Mouse (Mus musculus) lung, postnatal 36 days (tissue): ENCODE measurements around the gene Gm36079.
A peak's percentile ranks its signal among the peaks of the same experiment; 100 is the strongest.
"Not testable (repeated sequence)": the region's sequence is repeated elsewhere in the genome, so short reads cannot be mapped to it uniquely, and the experiment has no call there.

Source experiments
- DNase-seq: peaks from one replicate; pipeline ENCODE4 v3.0.0; 2022; ENCODE audit warnings: mixed read lengths

The Gm36079 gene

DNA sequence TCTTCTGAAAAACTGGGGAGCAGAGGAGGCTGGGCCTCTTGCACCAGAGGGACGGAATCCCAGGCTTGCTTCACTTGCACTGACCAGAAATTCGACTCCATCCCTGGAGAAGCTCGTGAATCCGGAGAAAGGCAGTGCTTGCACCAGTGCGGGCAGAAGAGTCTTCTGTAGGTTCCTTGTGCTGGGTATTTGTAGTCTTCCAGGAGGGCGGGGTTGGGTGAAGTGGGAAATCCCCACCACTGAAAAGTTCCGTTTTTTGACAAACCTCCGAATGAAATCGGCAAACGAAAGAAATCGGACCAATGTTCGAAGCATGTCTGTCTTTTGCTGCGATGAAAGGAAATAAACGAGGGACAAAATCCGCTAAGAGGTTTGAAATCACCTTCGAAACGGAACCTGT is at the start of gene Gm36079:
Gene Gm36079, minus strand, starts transcription at position 101 of the 400 bp plus-strand sequence.
- DNase-seq = not testable (repeated sequence)

DNA sequence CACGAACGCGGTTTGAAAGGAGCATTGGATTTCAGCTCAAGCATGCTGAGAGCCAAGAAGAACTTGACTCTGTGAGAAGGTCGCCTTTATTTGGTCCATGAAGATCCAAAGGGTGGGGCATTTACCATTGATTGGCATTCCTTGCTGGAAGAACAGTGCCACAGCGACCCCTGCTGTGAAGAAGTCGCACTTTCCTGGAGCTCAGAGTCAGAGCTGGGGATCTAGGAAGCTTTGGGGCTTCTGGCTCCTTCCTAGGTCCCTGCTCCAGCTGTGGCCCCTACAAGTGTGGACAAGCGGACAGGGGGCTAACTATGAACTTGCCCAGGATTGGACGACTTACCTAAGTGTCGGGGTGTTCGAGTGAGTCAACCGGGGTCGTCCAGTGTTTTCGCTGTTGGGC is 44.1 kb upstream of the Gm36079 start:
- DNase-seq = not testable (repeated sequence)

DNA sequence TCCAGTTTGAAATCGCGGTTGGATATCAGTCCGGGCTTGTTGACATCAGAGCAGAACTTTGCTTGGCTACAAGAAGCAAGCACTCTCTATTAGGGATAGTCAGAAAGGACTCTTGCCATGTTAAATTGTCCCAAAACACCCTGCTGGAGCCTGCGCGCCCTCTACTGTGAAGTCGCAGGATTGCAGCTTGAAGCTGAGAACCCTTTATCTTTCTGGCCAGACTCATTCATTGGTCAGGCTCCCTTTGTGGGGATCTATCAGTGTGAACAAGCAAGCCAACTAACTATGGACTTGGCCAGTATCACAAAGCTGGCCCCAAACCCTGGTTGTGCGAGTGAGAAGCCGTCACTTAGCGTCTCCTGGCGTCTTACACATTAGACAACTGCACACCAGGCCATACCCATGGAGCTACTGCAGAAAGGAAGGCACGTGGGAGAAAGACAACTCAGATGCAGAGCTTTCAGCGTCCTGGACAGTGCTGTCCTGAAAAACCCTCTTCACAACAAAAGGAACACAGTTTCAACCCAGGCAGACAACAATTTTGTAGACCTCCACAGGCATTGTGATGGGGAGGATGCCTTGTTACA is 43.3 kb upstream of the Gm36079 start:
- DNase-seq = not testable (repeated sequence)

DNA sequence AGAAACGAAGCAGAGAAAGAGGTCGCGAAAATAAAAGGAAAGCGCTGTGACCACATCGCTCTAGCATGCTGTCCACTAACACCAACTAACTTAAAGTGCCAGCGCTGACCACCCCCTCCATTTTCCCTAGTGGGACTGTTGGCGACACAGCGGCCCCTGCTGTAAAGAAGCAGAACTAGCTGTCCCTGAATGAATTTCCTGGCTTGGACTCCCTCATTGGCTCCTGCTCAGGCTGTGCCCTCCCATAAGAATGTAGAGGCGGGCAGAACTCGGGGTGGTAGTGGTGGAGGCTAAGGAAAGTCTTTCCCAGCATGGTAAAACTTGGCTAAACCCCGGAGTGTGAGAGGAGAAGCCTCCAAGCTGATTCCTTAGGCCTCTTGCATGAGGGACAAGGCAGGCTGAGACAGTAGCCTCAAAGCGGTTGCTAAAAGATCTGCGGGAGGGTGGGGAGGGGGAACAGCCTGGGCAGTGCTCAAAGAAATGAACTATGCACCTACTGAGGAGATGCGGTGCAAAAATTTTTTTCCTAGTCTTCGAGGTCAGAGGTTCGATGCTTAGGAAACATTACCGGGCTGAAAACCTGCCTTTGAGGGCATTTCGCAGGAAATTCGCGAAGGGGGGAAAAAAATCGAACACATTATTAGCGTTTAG is 36.8 kb upstream of the Gm36079 start:
- DNase-seq = not testable (repeated sequence)

DNA sequence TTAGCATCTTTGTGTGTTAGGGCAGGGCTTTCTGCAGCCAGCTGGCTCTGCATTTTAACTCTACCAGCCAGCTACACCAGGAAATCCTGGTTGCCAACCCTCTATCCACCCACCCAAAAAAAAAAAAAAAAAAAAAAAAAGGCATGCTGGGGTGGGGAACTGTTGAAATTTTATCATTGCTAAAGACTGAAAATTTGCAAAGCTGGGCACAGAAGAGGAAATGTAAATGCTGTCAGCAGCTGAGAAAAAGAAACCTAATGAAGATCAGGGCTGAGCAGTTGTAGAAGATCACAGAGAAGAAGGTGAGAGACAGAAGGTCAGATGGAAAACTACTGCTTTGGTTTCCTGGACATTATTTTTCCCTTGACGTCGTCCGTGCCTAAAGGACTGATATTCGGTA is 36.1 kb upstream of the Gm36079 start:
- DNase-seq = not testable (repeated sequence)

DNA sequence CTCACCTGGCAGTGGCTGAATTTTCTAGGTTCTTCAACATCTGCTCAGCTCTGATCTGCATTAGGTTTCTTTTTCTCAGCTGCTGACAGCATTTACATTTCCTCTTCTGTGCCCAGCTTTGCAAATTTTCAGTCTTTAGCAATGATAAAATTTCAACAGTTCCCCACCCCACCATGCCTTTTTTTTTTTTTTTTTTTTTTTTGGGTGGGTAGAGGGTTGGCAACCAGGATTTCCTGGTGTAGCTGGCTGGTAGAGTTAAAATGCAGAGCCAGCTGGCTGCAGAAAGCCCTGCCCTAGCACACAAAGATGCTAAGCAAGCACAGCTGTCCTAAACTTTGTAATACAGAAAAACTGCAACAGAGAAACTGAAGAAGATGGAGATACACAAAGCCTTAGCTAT is 25.3 kb upstream of the Gm36079 start, which contains the start of gene Gm21188:
Gene Gm21188, minus strand, starts transcription at position 110 of the 400 bp plus-strand sequence.
- not testable (repeated sequence) for DNase-seq

DNA sequence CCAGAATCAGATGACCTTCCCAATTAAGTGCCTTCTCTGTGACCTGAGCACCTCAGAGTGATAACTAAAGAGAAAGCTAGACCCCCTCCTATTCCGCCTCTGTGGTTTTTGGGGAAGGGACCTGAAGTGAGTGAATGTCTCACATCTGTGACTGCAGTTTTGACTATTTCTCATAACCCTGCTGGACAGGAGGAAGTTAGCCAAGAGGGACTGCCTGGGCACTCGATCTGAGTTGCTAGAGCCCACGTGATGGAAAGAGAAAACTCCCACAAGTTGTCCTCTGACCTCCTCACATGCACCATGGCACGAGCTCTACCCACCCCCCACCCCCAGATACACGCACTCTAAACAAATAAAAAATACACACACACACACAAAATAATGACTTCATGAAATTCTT is 21.8 kb upstream of the Gm36079 start:
- not testable (repeated sequence) for DNase-seq

DNA sequence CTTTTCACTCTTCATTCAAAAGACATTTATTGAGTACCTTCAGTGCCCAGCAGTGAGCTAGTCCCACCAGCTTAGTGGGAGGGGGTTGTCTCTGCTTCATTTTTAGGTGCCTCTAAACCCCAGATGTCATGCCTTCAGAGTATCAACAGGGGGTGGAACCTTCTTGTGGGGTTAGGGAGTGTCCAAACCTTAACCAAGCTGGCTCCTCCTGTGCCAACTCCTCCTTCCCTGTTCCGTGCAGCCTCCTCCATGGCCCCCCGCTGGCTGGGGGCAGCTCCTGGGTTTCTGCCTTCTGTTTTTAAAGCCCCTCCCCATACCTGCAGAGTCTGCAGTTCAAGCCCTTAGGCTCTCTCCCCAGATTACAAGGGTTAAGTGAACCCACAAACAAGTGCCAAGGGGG is 21.4 kb upstream of the Gm36079 start:
- not testable (repeated sequence) for DNase-seq

DNA sequence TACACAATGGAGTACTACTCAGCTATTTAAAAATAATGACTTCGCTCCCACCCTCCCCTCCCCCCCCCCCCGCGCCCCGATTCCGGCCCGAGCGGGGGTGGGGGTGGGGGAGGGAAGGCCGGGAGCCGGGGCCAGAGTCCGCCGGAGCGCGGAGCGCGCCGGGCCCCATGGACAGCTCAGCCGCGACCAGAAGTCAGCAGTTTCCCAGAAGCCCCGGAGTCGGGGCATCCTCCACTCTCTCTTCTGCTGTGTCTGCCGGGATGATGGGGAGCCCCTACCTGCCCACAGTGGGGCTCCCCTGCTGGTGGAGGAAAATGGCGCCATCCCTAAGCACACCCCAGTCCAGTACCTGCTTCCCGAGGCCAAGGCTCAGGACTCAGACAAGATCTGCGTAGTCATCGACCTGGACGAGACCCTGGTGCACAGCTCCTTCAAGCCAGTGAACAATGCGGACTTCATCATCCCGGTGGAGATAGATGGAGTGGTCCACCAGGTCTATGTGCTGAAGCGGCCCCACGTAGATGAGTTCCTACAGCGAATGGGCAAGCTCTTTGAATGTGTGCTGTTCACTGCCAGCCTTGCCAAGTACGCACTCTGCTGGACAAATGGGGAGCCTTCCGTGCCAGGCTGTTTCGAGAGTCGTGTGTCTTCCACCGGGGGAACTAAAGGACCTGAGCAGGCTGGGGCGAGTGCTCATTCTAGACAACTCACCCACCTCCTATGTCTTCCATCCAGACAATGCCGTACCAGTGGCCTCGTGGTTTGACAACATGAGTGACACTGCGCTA is 19.8 kb upstream of the Gm36079 start:
- DNase-seq = not testable (repeated sequence)

DNA sequence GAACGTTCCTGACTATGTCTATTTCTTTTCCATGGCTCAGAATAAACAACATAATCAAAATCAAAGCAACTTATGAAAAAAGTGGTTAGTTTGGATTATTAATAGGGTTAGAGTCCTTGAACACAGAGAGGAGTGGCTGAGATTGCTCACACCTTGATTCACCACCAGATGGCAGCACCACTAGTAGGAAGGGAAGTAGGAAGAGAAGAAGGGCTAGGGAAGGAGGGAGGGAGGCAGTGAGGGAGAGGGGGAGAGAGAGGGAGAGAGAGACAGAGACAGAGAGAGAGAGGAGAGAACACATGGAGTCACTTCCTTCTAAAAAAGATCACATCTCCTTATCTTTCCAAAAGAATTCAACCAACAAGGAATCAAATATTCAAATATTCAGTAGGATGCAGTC is 14.3 kb upstream of the Gm36079 start:
- DNase-seq = not testable (repeated sequence)

DNA sequence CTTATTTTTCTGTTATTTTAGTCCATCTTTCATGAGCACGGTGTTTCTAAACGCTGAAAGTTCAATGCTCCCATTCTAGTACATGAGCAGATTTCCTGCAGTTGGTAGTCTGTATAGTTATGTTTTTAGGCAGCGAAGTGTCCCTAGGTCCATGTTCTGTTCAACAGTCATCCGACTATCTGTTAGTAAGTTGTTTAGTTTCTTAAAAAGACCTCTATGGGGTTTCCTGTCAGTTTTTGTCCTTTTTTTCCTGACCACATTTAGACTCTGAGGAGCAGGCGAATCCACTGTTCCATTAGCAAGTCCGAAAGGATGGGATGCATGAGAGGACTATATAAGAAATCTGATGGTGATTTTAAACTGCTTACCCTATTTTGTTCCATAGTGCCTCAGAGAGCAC is 11.1 kb upstream of the Gm36079 start:
- DNase-seq = not testable (repeated sequence)

DNA sequence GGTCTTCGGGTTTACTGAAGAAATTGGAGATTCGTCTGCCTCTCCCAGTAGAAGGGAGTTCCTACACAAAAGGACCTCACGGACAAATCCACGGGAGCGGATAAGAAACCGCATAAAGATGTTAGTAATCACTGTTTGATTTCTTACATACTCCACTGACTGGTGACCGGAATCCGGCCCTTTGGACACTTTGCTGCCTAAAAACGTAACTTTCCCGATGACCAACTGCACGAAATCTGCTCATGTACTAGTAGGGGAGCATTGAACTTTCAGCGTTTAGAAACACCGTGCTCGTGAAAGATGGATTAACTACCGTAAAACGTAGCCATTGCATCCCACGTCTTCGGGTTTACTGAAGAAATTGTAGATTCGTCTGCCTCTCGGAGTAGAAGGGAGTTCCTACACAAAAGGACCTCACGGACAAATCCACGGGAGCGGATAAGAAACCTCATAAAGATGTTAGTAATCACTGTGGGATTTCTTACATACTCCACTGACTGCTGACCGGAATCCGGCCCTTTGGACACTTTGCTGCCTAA is 9.8 kb upstream of the Gm36079 start:
- peak; percentile 35 for DNase-seq

DNA sequence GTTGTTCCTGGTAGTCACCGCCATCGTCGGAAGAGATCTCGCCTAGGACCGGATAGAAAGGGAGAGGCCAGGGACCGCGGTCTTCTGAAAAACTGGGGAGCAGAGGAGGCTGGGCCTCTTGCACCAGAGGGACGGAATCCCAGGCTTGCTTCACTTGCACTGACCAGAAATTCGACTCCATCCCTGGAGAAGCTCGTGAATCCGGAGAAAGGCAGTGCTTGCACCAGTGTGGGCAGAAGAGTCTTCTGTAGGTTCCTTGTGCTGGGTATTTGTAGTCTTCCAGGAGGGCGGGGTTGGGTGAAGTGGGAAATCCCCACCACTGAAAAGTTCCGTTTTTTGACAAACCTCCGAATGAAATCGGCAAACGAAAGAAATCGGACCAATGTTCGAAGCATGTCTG is 8.3 kb upstream of the Gm36079 start:
- DNase-seq = not testable (repeated sequence)

DNA sequence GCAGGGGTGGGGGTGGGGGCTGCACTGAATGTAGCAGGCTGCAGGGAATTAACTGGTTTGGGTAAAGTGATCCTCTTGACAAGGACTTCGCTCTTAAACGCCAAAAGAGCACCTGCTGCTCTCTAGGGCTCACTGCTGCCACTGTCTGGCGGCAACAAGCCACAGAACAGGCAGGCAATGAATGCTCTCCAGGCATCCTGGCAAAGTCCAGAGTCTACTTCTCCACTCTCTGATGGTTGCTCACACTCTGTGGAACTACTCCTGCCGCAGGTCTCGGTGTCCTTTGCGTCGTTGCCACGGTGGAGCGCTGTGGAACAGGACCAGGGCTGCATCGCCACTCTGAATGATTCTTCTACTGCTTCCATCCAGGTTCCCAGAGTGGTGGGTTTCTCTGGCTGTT is 7.8 kb upstream of the Gm36079 start:
- DNase-seq = not testable (repeated sequence)

DNA sequence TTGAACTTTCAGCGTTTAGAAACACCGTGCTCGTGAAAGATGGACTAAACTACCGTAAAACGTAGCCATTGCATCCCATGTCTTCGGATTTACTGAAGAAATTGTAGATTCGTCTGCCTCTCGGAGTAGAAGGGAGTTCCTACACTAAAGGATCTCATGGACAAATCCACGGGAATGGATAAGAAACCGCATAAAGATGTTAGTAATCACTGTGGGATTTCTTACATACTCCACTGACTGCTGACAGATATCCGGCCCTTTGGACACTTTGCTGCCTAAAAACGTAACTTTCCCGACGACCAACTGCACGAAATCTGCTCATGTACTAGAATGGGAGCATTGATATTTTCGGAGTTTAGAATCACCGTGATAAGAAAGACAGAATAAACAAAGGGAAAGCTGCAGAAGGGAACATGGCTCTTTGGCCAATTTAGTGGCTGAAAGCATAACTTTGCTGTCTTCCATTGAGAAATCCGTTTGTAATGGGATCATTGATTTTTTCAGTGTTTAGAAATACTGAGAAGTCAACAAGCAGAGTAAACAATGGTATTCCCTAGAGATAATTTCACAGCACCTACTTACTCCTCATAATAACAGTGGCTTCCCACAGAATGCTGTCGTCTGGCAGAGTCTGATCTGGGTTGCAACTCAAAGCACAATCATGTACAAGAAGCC is 6.8 kb upstream of the Gm36079 start:
- DNase-seq = peak; percentile 66

DNA sequence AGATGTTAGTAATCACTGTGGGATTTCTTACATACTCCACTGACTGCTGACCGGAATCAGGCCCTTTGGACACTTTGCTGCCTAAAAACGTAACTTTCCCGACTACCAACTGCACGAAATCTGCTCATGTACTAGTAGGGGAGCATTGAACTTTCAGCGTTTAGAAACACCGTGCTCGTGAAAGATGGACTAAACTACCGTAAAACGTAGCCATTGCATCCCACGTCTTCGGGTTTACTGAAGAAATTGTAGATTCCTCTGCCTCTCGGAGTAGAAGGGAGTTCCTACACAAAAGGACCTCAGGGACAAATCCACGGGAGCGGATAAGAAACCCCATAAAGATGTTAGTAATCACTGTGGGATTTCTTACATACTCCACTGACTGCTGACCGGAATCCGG is 4.9 kb upstream of the Gm36079 start:
- peak; percentile 57 for DNase-seq

DNA sequence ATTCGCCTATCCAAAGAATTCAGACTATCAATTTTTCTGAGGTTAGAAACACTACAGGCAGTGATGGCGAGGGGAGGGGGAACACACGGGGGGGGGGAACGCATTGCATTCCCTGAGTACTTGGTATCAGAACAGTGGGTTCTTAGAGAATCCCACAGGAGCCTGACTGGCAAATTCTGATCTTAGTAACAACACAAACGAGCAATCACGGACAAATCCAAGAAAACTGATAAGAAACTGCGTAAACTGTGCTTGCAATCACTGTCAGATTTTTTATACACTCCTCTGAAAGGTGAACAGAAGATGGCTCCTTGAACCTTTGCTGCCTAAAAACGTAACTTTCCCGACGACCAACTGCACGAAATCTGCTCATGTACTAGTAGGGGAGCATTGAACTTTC is 557 bp upstream of the Gm36079 start:
- not testable (repeated sequence) for DNase-seq

DNA sequence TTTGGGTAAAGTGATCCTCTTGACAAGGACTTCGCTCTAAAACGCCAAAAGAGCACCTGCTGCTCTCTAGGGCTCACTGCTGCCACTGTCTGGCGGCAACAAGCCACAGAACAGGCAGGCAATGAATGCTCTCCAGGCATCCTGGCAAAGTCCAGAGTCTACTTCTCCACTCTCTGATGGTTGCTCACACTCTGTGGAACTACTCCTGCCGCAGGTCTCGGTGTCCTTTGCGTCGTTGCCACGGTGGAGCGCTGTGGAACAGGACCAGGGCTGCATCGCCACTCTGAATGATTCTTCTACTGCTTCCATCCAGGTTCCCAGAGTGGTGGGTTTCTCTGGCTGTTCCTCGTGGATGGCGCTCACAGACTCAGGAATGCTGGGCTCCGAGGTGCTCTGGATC is 438 bp downstream of the Gm36079 start:
- not testable (repeated sequence) for DNase-seq

DNA sequence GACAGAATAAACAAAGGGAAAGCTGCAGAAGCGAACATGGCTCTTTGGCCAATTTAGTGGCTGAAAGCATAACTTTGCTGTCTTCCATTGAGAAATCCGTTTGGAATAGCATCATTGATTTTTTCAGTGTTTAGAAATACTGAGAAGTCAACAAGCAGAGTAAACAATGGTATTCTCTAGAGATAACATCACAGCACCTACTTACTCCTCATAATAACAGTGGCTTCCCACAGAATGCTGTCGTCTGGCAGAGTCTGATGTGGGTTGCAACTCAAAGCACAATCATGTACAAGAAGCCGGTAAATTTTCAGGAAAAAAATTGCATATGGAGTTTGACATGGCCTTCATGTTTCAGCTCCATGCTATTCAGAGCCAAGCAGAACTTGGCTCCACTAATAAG is 1.2 kb downstream of the Gm36079 start:
- DNase-seq = not testable (repeated sequence)

DNA sequence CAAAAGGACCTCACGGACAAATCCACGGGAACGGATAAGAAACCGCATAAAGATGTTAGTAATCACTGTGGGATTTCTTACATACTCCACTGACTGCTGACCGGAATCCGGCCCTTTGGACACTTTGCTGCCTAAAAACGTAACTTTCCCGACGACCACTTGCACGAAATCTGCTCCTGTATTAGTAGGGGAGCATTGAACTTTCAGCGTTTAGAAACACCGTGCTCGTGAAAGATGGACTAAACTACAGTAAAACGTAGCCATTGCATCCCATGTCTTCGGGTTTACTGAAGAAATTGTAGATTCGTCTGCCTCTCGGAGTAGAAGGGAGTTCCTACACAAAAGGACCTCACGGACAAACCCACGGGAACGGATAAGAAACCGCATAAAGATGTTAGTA is 1.8 kb downstream of the Gm36079 start:
- not testable (repeated sequence) for DNase-seq

DNA sequence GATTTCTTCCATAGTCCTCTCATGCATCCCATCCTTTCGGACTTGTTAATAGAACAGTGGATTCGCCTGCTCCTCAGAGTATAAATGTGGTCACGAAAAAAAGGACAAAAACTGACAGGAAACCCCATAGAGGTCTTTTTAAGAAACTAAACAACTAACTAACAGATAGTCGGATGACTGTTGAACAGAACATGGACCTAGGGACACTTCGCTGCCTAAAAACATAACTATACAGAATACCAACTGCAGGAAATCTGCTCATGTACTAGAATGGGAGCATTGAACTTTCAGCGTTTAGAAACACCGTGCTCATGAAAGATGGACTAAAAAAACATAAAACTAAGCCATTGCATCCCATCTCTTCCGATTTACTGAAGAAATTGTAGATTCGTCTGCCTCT is 2.2 kb downstream of the Gm36079 start:
- not testable (repeated sequence) for DNase-seq

DNA sequence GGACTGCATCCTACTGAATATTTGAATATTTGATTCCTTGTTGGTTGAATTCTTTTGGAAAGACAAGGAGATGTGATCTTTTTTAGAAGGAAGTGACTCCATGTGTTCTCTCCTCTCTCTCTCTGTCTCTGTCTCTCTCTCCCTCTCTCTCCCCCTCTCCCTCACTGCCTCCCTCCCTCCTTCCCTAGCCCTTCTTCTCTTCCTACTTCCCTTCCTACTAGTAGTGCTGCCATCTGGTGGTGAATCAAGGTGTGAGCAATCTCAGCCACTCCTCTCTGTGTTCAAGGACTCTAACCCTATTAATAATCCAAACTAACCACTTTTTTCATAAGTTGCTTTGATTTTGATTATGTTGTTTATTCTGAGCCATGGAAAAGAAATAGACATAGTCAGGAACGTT is 5.3 kb downstream of the Gm36079 start:
- DNase-seq = not testable (repeated sequence)
